Mouse (Mus musculus) gastrocnemius, postnatal 10 days (tissue): Measurements from ENCODE around the gene Xxylt1. TPM values are rescaled to one million over a fixed set of nuclear protein-coding genes. Genes with fewer than 3 reads are reported as not detected.
A peak's percentile ranks its signal among the peaks of the same experiment; 100 is the strongest.

Experiments used
- DNase-seq: peaks from one replicate; pipeline ENCODE4 v3.0.0; 2021; ENCODE audit warnings: mixed read lengths
- long read RNA-seq, 2 experiments: library from polyadenylated mRNA; stranded (forward); transcript quantifications; one replicate each; pipeline ENCODE4 v2.0.0; 2021
- total RNA-seq, 2 experiments: library from RNA; stranded (reverse); gene quantifications; 2 replicates each; pipeline ENCODE4 v1.2.3; 2021

Xxylt1 gene
- total RNA-seq = 1 to 10 TPM; 8.8 to 9.8 TPM
- long read RNA-seq, experiment 1, transcript Xxylt1-201 (4 exons, 3,470 nt) = major isoform, 23 of 29 reads
- long read RNA-seq, experiment 1, partial matches to known transcripts = 0 of 29 reads
- long read RNA-seq, experiment 1, other reads (novel, unspliced or antisense) = 6 of 29 reads
- long read RNA-seq, experiment 2, transcript Xxylt1-201 (4 exons, 3,470 nt) = major isoform, 17 of 23 reads
- long read RNA-seq, experiment 2, partial matches to known transcripts = 1 of 23 reads
- long read RNA-seq, experiment 2, other reads (novel, unspliced or antisense) = 5 of 23 reads

DNA sequence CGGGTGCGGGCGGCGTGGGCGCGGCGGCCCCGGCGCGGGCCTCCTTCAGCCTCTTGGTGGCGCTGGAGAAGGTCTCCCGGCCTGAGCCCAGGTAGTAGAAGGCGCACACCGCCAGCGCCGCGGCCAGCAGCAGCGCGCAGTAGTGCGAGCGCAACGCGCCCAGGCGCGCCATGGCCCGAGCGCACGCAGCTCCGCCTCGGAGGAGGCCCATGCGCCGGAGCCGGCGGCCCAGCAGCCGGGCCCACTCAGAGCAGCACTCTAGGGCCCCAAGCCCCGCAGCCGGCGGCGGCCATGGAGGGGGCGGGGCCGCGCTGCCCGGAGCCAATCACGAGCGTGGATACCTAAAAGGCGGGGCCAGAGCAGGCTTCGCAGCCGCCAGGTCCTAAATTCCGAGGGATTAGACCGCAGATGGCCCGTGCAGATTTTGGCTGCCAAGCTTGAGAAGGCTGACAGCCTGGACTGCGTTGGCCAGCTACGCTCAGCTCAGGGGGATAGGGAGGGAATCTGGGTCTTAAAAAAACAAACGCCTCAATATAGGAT is at the start of gene Xxylt1:
Xxylt1 (minus strand) TSS at position 308 of the 540 bp plus-strand sequence.
- DNase-seq = peak; percentile 94

DNA sequence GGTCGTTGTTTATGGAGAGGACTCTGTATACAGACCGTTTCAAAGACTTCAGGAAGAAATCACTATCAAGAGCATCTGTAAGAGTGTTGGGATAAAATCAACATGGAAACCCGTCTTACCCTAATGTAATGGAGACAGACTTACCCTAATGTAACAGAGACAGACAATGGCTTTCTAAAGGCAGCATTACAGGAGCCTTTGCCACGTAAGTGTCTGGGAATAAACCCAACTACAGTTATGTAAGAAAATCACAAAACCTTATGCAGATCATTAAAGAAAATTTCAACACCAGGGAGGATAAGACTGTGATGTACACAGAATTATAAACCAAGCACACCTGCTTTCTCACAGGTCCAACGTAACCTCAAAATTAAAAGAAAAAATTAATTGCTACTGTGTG is 46.9 kb upstream of the Xxylt1 start:
- no peak for DNase-seq

DNA sequence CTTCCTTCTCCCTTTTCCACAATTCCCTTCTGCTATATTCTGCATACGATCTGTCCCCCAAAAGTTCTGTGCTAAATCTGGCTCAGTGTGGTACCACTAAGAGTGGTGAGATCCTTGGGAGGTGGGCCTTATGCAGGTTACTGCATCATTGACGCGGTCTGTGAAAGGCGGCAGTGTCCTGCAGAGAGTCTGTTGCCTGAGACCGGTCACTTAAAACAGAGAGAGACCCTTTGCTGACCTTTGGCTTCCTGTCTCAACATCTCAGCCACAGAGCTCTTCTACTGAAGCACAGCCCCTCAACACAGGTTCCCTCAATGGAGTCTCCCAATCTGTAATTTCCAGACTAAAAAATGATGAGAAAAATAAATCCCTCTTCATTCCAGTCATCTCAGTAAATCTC is 43.8 kb upstream of the Xxylt1 start:
- no peak for DNase-seq

DNA sequence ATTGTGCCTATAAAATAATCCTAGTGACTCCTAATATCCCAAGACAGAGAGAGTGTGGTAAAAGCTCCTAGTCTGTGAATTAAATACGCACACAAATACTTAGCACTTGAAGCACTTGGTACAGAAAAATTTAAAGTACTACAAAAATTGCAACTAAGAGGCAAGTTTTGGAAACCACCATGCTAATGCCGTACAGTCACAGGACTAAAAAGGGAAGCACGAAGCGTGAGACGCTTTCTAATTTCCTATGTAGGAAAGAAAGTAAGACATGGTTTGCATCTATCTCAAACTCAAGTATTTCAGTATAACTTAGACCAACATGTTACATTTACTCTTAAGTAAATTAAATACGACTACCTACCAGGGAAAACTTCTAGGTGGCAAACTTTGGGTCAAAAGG is 40.4 kb upstream of the Xxylt1 start:
- no peak for DNase-seq

DNA sequence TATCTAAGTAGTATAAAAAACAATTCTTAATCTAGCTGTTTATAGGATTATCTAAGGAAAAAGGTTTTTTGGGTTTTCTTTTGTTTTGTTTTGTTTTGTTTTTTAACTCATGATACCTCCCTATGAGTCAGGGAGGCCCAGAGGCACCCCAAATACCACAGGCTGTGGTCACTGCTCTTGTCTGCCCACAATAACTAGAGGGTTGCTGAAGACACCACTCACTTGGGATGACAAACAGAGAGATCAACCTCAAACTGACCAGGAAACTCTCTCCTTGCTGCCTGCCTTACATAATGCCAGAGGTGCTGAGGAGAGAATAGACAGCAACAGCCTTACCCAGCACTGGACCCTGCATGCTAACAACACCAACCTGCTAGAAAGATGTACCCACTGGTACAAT is 32.4 kb upstream of the Xxylt1 start:
- no peak for DNase-seq

DNA sequence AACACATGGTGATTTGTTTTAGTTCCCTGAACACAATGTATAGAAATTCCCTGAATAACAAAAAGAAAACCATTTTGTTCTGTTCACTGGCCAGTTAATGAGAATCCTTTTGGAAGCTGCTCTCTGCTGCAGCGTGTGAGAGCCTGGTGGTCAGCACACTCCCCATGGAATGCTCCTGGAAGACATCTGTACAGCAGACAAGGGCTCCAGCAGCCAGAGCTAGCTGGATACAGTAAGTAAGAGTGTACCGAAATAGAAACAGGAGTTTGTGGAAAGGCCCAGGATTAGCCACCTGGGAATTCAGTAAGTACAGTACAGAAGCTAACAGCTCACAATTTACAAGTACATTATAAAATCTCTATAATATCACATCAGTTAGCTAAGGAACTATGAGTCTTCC is 20.1 kb upstream of the Xxylt1 start:
- DNase-seq = no peak

DNA sequence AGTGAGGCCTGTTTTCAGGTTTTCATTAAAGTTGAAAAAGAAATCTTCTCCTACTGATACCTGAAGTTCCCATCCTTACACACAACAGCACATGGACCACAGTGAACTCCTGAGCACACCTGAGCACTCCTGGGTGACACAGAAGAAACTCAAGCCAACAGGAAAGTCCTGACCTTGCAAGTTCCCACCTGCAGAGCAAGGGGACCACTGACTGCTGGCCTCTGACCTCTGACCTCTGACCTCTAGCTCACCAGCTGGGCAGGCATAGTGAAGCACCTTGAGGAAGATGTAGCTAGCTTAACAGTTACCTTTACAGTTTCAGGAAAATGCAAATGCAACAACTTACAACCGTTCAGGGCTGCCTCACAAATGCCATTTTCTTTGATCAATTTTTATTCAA is 18.7 kb upstream of the Xxylt1 start:
- DNase-seq = no peak

DNA sequence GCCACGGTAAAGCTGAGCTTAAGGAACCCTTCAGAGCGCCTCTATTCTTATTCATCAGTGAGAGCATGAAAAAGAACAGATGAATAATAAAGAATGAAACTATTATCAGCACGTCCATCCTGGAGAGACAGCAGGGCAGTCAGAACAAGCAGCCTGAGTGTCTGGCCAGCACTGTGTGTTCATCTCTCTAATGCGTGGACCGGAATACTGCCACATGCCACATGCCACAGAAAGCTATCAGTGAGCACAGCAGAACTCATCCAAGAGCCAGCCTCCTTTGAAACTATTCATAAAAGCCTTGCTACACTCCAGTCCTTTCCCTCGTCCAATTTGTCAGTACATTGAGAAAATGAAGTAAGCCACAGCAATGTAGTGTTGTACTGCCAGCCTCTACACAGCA is 12.8 kb upstream of the Xxylt1 start:
- no peak for DNase-seq

DNA sequence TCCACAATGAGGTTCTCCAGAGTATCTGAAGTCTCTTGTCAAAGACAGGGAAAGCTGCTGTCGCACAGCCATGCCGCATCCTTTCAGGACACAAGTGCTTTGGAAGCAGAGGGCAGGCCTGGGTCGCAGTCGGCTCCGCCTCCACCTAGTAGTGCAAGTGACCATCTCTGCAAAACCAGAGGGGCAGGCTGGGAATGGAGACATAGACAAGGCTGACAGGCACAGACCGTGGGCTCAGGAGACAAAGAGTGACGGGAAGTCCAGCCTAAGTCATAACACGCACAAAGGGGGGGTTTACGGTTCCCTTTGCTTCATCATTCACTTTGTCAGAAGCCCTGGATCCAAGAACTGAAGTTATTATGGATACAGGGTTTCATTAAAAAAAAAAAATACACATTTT is 12.0 kb upstream of the Xxylt1 start:
- DNase-seq = no peak

DNA sequence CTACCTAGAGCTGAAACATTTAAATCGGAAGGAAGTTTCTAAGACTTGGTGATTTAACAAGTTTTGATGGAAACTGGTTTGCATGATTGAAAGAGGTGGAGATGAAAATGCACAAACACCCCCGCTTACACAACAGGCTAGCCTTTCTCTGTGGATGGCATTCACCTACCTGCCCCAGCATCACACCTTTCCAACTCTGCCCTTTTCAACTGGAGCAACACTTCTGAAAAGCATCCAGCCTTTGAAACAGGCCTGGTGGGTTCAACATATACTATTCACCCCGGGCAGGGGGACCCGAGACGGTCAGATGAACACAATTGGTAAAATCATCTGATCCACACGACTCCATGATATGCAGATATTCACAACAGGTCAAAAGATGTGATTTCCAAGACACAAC is 659 bp upstream of the Xxylt1 start:
- DNase-seq = no peak

DNA sequence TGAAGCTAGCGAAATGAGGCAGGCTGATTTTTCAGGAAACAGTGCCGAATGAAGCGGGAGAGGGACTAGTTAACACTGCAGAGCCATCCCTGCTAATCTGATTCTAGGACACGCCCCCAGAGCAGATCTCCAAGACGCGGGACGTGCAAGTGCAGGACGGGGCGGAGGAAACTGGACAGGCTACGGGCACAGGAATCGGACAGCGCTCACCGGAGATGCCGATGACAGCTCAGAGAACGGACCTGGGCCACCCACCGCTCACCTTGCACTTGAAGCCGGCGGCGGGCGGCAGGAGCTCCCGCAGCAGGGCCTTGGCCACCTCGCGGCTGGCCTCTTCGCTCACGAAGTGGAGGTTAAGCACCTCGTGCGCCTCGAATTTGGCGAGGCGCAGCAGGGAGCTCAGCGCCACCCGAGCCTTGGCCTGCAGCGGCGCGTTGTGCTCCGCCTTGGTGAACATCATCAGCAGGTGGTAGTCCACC is 620 bp downstream of the Xxylt1 start:
- DNase-seq = peak; percentile 58

DNA sequence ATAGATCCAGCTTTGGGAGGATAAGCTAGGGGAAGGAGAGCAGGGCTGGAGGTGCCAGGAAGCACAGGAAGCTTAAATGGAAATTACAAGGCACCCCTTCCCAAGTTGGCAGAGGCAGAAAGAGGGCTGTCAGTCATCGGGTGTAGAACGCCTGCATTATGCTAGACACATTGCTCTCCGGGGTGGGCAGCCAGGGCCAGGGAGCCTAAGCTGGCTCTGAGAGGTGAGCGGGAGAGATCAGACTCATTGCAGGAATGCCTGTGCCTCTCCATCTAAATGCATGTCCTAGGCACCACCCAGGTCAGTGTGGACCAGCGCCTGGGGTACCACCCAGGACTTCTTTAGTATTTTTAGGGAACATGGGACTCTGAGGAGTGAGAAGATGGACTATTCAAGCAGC is 3.8 kb downstream of the Xxylt1 start:
- no peak for DNase-seq

DNA sequence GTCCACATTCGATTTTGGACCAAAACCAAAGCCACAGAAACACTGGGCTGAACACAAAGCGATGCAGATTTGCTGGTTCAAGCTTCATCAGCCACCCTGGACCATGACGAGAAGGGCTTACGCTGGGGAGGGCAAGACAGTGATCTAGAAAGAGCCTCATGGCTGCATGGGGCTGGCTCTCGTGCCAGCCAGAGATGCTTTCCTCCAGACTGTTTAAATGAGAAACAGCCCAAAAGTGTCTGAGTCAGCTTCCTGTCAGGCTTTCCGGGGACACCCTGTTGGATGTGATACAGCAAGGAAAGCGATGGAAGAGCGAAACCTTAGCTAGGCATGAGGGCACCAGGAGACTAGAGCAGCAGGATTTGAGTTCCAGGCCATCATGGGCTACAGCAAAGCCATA is 4.8 kb downstream of the Xxylt1 start:
- no peak for DNase-seq

DNA sequence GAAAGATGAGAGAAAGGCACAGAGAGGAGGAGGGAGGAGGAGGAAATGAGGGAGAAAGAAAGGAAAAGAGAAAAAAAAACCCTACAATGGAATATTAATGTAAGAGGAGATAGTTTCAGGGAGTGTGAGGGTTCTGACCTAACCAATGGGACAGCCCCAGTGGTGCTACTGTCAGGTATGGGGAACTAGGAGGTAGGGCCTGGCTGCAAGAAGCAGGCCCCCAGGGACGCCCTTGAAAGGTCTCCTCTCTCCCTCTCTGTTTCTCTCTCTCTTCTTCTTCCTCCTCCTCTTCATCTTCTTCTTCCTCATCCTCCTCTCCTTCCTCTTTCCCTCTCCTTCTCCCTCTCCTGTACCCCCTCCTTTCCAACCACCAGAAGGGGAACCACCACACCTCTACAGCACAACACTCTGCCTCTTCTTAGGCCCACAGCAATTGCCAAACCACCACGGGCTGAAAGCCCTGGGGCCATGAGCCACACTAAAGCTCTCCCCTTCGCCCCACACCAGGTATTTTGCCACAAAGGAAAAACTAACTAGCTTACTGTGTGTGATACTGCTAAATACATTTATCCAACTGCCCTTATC is 6.8 kb downstream of the Xxylt1 start:
- no peak for DNase-seq

DNA sequence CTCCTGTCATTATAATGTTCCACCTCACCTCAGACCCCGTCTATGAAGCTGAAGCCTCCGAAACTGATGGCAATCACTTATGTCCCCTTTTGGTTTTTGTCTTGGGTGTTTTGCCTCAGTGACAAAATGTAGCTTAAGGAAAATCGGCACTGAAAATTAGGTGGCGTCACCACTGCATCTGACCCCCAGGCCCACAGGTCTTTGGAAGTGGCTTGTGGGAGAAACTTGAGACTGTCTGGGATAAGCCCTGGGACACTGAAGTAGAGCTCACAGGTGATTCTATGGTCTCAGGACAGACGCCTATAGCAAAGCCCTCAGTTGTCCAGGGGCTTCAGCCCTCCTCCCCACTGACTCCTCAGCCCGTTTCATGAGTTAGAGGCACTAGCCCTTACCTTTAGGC is 9.5 kb downstream of the Xxylt1 start:
- DNase-seq = peak; percentile 1

DNA sequence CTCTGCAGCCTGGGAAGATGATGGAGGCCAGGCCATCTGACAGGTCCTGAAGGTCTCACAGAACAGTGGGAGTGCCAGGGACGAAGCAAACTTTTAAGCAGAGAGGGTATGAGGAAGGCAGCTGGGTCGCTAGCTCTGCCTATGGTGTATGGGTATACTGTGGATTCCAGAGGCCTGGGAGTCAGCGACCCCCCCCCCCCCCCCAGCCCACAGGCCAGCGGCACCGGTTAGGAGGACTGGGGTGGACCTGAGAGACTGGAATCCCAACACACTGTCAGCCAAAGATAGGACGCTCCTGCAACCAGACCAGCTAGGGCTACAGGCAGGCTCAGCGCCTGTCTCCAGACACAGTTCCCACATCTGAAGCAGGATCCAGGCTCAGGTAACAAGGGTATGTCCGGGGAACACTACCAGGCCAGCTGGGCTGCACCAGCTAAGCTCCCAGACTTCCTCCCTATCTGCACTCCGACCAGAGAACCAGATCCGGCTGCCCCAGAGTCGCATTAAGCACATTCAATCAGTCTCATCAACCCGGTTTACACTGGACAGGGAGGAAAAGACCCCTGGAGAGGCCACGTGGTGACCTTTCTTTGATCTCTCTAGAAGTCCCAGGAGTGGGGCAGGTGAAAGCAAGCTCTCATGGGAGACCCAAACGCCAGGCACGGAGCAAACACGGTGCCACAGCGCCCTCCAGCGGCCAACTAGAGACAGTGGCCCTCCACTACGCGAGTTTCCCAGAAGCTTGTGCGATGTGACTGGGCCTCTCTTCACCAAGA is 10.7 kb downstream of the Xxylt1 start:
- DNase-seq = peak; percentile 87

DNA sequence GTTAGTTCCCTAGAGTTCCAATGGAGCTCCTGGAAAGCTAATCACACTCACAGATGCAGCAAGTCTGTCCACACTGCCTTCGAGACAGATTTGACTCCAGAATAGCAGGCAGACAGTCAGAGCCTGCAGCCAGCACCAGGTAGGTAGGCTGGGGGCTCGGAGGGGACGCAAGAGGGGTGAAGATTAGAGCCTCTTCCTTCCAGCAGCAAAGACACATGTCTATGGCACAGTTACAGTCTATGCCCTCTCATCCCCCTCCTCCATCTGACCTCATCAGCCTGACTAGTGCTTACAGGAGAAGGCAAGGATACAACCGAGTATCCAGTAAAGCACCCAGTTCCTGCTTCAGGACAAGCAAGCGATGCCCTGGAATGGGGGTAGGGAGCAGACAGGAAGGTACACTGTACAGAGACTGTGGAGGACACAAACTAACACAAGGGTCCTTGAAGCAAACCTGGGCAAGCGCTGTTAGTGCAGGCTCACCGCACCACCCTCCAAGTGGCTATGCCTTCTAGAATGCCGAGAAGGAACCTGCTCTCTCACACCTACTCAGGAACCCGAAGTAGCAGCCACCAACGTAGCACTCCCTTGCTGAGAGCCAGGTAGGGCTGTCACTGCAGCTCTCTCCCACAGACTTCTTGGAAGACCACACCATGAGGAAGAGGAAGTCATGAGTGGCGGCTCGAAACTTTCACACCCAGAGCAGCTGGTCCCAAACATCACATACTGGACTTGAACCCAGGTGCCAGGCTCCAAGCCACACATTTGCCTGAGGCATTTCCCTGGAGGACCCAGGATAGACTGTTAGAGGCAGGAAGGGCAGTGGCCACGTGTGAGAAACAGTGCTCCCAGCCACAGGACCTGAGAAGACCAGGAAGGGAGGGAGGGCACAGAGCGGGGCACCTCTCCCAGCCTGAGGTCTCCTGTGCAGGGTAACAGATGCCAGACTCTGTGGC is 11.7 kb downstream of the Xxylt1 start:
- no peak for DNase-seq

DNA sequence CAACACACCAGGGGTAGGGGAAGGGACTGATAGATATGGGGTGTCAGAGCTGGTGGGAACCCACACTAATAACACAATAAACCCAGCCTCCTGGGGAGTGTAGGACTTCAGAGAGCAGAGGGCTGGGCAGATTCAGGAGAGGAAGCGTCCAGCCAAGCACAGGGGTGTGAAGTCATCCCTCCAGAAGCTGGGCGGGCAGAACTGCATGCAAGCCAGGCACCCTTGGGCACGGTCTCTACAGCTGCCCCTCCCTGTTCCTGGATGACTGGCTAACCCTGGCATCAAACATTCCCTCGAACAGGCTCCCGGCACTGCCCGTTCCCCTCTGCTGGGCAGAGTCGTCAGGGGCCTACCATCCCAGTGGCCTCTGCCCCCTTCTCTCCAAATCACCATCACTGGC is 13.0 kb downstream of the Xxylt1 start:
- no peak for DNase-seq

DNA sequence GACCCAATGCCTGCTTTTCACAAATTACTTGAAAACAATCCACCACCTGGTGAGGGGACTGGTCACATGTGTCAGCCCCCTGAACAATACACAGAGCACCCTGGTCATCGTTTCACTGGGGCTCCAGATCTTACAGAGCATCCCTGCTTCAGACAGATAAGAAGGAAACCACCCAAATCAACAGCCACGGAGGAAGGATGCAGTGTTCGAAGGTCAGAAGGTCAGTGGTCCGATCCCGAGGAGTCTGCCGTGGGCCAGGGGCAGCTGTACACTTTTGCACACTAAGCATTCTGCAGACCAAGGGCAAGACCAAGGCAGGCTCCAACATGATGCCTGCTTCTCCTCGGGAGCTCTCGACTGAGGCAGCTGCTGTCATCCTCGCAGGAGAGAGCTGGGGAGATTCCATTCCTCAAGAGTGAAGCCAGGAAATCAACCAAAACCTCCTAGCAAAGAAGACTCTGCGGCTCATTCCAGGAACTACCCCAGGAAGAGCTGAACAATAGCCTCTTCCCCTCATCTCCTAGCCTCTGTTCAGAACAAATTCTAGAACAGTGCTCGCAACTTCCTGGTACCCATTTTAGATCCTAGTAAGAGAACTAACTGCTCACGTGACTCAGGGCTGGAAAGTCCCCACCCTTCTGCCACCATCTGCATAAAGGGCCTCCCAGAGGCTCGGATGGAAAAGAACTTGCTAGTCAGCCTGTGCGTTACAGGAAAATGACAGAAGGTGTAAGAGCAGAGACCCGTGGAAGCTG is 14.7 kb downstream of the Xxylt1 start:
- no peak for DNase-seq

DNA sequence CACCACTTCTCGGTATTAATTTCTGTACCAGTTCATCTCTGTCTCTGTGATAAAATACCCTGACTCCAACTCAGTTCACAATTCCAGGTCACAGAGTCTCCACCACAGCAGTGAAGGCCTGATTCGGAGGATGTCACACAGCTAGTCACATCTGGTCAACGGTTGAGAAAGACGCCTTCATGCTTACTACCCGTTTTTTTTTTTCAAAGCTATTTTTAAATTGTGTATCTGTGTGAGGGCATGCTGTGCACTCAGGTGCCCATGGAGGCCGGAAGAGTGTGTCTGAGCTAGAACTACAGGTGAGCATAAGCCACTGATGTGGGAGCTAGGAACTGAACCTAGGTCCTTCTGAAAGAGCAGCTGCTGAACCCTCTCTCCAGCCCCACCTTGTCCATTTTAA is 16.4 kb downstream of the Xxylt1 start:
- no peak for DNase-seq

DNA sequence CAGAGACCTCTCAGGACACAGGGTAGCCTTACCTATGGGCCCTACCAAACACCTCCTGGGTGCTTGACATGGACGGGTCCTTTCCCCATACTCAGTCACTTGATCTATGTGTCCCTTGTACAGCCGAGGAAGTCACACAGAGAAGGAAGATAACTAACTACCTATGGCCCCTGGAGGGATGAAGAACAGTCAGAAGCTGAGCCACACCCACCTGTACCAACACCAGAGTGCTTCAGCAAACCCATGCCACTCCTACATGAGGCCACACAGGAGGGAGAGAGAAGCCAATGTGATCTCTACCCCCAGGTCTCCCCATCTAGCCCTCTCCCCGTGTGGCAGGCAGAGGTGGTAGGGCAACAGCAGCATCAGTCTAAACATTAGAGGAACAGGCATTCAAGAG is 18.3 kb downstream of the Xxylt1 start:
- DNase-seq = no peak
